Mouse (Mus musculus) heart, embryonic 11.5 days (tissue): ENCODE data around the gene Dnaja3. TPM values are rescaled to one million over a fixed set of nuclear protein-coding genes. Genes with fewer than 3 reads are reported as not detected.
A peak's percentile ranks its signal among the peaks of the same experiment; 100 is the strongest.

Source experiments
- ATAC-seq: fragments of 200-750 bp; cut with Nextera tagmentation; replicated peaks from 2 replicates; pipeline ENCODE4 v1.8.0; 2017; ENCODE audit warnings: moderate library complexity; ENCODE audit not compliant: insufficient number of reproducible peaks, low FRiP score, low TSS enrichment
- H3K27ac ChIP-seq: fragments of 300-500 bp; sonication (generic); 2 replicates; pipeline ENCODE4 v1.5.1; 2014; ENCODE audit warnings: mild to moderate bottlenecking, low read depth, low read length
- H3K27me3 ChIP-seq: fragments of 300-500 bp; sonication (generic); 2 replicates; pipeline ENCODE4 v1.6.1; 2014; ENCODE audit warnings: mild to moderate bottlenecking, low read length, mixed read lengths; ENCODE audit not compliant: control insufficient read depth, insufficient read depth
- H3K36me3 ChIP-seq: fragments of 300-500 bp; sonication (generic); 2 replicates; pipeline ENCODE4 v1.6.1; 2014; ENCODE audit warnings: mild to moderate bottlenecking, low read length, moderate library complexity, mixed read lengths; ENCODE audit not compliant: control insufficient read depth, insufficient read depth
- H3K4me1 ChIP-seq: fragments of 300-500 bp; sonication (generic); 2 replicates; pipeline ENCODE4 v1.6.1; 2014; ENCODE audit warnings: low read length; ENCODE audit not compliant: control insufficient read depth, insufficient read depth
- H3K4me2 ChIP-seq: fragments of 300-500 bp; sonication (generic); 2 replicates; pipeline ENCODE4 v1.6.1; 2014; ENCODE audit warnings: mild to moderate bottlenecking, moderate library complexity
- H3K4me3 ChIP-seq: fragments of 300-500 bp; sonication (generic); 2 replicates; pipeline ENCODE4 v1.5.1; 2014; ENCODE audit warnings: low read depth, low read length
- H3K9ac ChIP-seq: fragments of 300-500 bp; sonication (generic); 2 replicates; pipeline ENCODE4 v1.6.1; 2014; ENCODE audit warnings: mild to moderate bottlenecking, low read depth, low read length, moderate library complexity
- H3K9me3 ChIP-seq: fragments of 300-500 bp; sonication (generic); replicated peaks from 2 replicates; pipeline ENCODE4 v1.6.1; 2016; ENCODE audit warnings: low read length; ENCODE audit not compliant: control insufficient read depth
- WGBS: fragments of 180-500 bp; shearing (Covaris S2); extraction: QIAGEN DNeasy Blood & Tissue Kit; methylation state at CpG from one replicate; pipeline ENCODE4 v1.1.7; 2014; ENCODE audit not compliant: insufficient replicate concordance; 5-methylcytosine and 5-hydroxymethylcytosine counted together
- polyA plus RNA-seq: library from polyadenylated mRNA; unstranded; fragments of >200 nt; fragmentation: Nextera tagmentation; extraction: Ambion mirVana; gene quantifications from 2 replicates; pipeline ENCODE4 v1.2.1, GENCODE M21; 2014

The Dnaja3 gene
- polyA plus RNA-seq, 1 experiment from 2014 or later, result 63.6 TPM

GRCm38 (mm10) chr16:4658781-4659245, 19.0 kb downstream of the Dnaja3 start:
- ATAC-seq, result peak; percentile 57
- Histone ChIP-seq H3K27ac (peak overlapping the region; percentile 75), H3K4me1 (peaks cover 37% of the 10 kb centered on the region), H3K4me2 (peak overlapping the region; percentile 2; the same call in 1 of the 2 replicates), H3K4me3 (no peak overlapping the region; the same call in 1 of the 2 replicates), H3K9me3 (no peaks in the 10 kb centered on the region), H3K9ac (peak overlapping the region; percentile 58; the same call in 1 of the 2 replicates), H3K27me3 (no peaks in the 10 kb centered on the region), H3K36me3 (peaks cover 10% of the 10 kb centered on the region)
- 27% methylated on average over 11 of the region's 11 CpGs for WGBS

GRCm38 (mm10) chr16:4659326-4659725, 19.5 kb downstream of the Dnaja3 start:
- H3K27me3 ChIP-seq, result no peaks in the 10 kb centered on the region
- WGBS, result 23% methylated on average over 2 of the region's 2 CpGs
- H3K36me3 ChIP-seq, result peaks cover 10% of the 10 kb centered on the region; the same call in 1 of the 2 replicates
- peak overlapping the region; percentile 2; the same call in 1 of the 2 replicates for H3K4me2 ChIP-seq
- peaks cover 37% of the 10 kb centered on the region for H3K4me1 ChIP-seq
- no peaks in the 10 kb centered on the region for H3K9me3 ChIP-seq
- H3K27ac ChIP-seq, result peak overlapping the region; percentile 75
- no peak for ATAC-seq
- no peak overlapping the region for H3K4me3 ChIP-seq
- peak overlapping the region; percentile 58; the same call in 1 of the 2 replicates for H3K9ac ChIP-seq

- WGBS, result 66% methylated on average over 2 of the region's 2 CpGs
- Histone ChIP-seq H3K4me1 (peaks cover 16% of the 10 kb centered on the region), H3K27me3 (no peaks in the 10 kb centered on the region), H3K9me3 (no peaks in the 10 kb centered on the region), H3K4me2 (no peak overlapping the region), H3K4me3 (no peak overlapping the region), H3K27ac (no peak overlapping the region), H3K36me3 (peaks cover 12% of the 10 kb centered on the region; the same call in 1 of the 2 replicates), H3K9ac (no peak overlapping the region)
- ATAC-seq, result no peak
These were observed 21.8 kb downstream of the Dnaja3 start for GRCm38 (mm10) chr16:4661605-4662004.

- H3K36me3 ChIP-seq, result peaks cover 15% of the 10 kb centered on the region
- H3K27ac ChIP-seq, result no peak overlapping the region
- whole genome bisulfite sequencing, result 85% methylated on average over 2 of the region's 2 CpGs
These were observed 24.0 kb downstream of the Dnaja3 start for GRCm38 (mm10) chr16:4663806-4664205.

GRCm38 (mm10) chr16:4665726-4666125, 25.9 kb downstream of the Dnaja3 start:
- Histone ChIP-seq H3K27me3 (no peaks in the 10 kb centered on the region), H3K36me3 (peaks cover 16% of the 10 kb centered on the region), H3K9me3 (no peaks in the 10 kb centered on the region), H3K27ac (no peak overlapping the region), H3K4me3 (no peak overlapping the region), H3K9ac (no peak overlapping the region), H3K4me1 (no peaks in the 10 kb centered on the region), H3K4me2 (no peak overlapping the region)
- 88% methylated on average over 2 of the region's 2 CpGs for WGBS
- ATAC-seq, result no peak

More at GRCm38 (mm10) chr16:4663806-4664205, 24.0 kb downstream of the Dnaja3 start:
- H3K4me1 ChIP-seq, result peaks cover 6% of the 10 kb centered on the region
- H3K27me3 ChIP-seq, result no peaks in the 10 kb centered on the region
- H3K4me3 ChIP-seq, result no peak overlapping the region
- ATAC-seq, result no peak
- H3K9ac ChIP-seq, result no peak overlapping the region
- no peak overlapping the region for H3K4me2 ChIP-seq
- no peaks in the 10 kb centered on the region for H3K9me3 ChIP-seq

GRCm38 (mm10) chr16:4667190-4667808, 27.5 kb downstream of the Dnaja3 start:
- no peak overlapping the region for H3K27ac ChIP-seq
- no peaks in the 10 kb centered on the region for H3K9me3 ChIP-seq
- H3K27me3 ChIP-seq, result no peaks in the 10 kb centered on the region
- ATAC-seq, result peak; percentile 67
- 19% methylated on average over 3 of the region's 3 CpGs for WGBS
- H3K4me2 ChIP-seq, result no peak overlapping the region
- H3K36me3 ChIP-seq, result peaks cover 9% of the 10 kb centered on the region
- no peak overlapping the region for H3K4me3 ChIP-seq
- H3K9ac ChIP-seq, result no peak overlapping the region
- H3K4me1 ChIP-seq, result no peaks in the 10 kb centered on the region

GRCm38 (mm10) chr16:4670317-4670716, 30.5 kb downstream of the Dnaja3 start:
- Histone ChIP-seq H3K4me1 (no peaks in the 10 kb centered on the region), H3K4me2 (no peak overlapping the region), H3K9me3 (no peaks in the 10 kb centered on the region), H3K9ac (no peak overlapping the region), H3K27ac (no peak overlapping the region), H3K4me3 (no peak overlapping the region), H3K27me3 (no peaks in the 10 kb centered on the region), H3K36me3 (peaks cover 9% of the 10 kb centered on the region)
- no peak for ATAC-seq
- 63% methylated on average over 5 of the region's 5 CpGs for WGBS

- no peak overlapping the region for H3K9ac ChIP-seq
- H3K4me1 ChIP-seq, result peaks cover 11% of the 10 kb centered on the region
- H3K4me3 ChIP-seq, result no peak overlapping the region
- H3K4me2 ChIP-seq, result no peak overlapping the region
- H3K27me3 ChIP-seq, result no peaks in the 10 kb centered on the region
- H3K27ac ChIP-seq, result no peak overlapping the region
- no peak for ATAC-seq
- WGBS, result 80% methylated on average over 4 of the region's 4 CpGs
- H3K36me3 ChIP-seq, result peaks cover 9% of the 10 kb centered on the region
- no peaks in the 10 kb centered on the region for H3K9me3 ChIP-seq
These were observed 34.3 kb downstream of the Dnaja3 start for GRCm38 (mm10) chr16:4674091-4674490.

GRCm38 (mm10) chr16:4676836-4677235, 37.0 kb downstream of the Dnaja3 start:
- H3K9ac ChIP-seq, result no peak overlapping the region

More at GRCm38 (mm10) chr16:4676836-4677235, 37.0 kb downstream of the Dnaja3 start:
- WGBS, result 82% methylated on average over 5 of the region's 5 CpGs
- Histone ChIP-seq H3K4me1 (peaks cover 11% of the 10 kb centered on the region), H3K9me3 (no peaks in the 10 kb centered on the region), H3K27ac (no peak overlapping the region), H3K36me3 (peaks cover 4% of the 10 kb centered on the region; the same call in 1 of the 2 replicates), H3K4me3 (no peak overlapping the region), H3K4me2 (no peak overlapping the region), H3K27me3 (no peaks in the 10 kb centered on the region)
- no peak for ATAC-seq
